Mouse (Mus musculus): ENCODE measurements around the gene Dnajc12.

GRCm38 (mm10) chr10:63337326-63337725 is 44.9 kb upstream of the Dnajc12 start:
- TF ChIP-seq POLR2A (IDR thresholded peaks at IDR 0.05; ENCODE audit: borderline replicate concordance, insufficient read depth, low read length) (no peak), CTCF (IDR thresholded peaks at IDR 0.05; ENCODE audit: borderline replicate concordance, insufficient read depth, low read depth, low read length) (no peak)
